Comparison of ENCODE assay signal across 7 mouse cellular contexts in the genomic region with DNA sequence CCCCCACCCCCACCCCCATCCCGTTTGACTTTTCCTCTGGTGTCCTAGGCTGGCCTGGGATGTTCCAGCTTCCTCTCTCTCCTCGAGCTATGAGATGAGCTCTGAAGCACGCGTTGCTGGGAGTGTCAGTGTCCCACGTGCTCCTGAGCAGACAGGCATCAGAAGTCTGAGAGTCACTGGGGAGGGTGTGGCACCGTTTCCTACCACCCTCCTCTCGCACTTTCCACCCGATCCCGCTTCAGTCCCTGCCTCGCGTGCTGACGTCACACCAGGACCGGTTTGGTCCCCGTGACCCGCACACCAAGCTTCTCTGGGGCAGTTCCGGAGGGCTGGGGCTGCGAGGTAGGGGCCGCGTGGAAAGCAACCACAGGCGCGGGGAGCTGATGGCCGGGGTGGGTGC. TPM values are rescaled to one million over a fixed set of nuclear protein-coding genes. Genes with fewer than 3 reads are reported as not detected.
DNase-seq lines count a peak whose midpoint lies in the region; ATAC-seq and TF ChIP-seq lines count a peak whose summit lies in the region.

No protein-coding gene starts in this region.

- peak overlapping the region; percentile 55 for H3K4me2 ChIP-seq in embryonic facial prominence, embryonic 15.5 days (replicated peaks)
- peak overlapping the region; percentile 51 for H3K4me2 ChIP-seq in lung, postnatal 0 days (replicated peaks; ENCODE audit: low read depth, low read length)
- H3K4me2 ChIP-seq in neural tube, embryonic 15.5 days: peak overlapping the region; percentile 59

- H3K4me3 ChIP-seq in embryonic facial prominence, embryonic 15.5 days (replicated peaks): peak overlapping the region; percentile 39
- peak overlapping the region; percentile 23 for H3K4me3 ChIP-seq in lung, postnatal 0 days (ENCODE audit: low read depth, low read length)
- H3K4me3 ChIP-seq in neural tube, embryonic 15.5 days (replicated peaks): peak overlapping the region; percentile 30

- H3K9me3 ChIP-seq in embryonic facial prominence, embryonic 15.5 days (replicated peaks): no peaks in the 10 kb centered on the region
- no peaks in the 10 kb centered on the region for H3K9me3 ChIP-seq in lung, postnatal 0 days (ENCODE audit: low read length)
- H3K9me3 ChIP-seq in neural tube, embryonic 15.5 days (replicated peaks): no peaks in the 10 kb centered on the region

- no peak for TF ChIP-seq EP300 in lung, postnatal 0 days (IDR thresholded peaks at IDR 0.05)

- H3K36me3 ChIP-seq in embryonic facial prominence, embryonic 15.5 days: no peaks in the 10 kb centered on the region
- H3K36me3 ChIP-seq in lung, postnatal 0 days (ENCODE audit: insufficient read depth, low read length): no peaks in the 10 kb centered on the region
- no peaks in the 10 kb centered on the region for H3K36me3 ChIP-seq in neural tube, embryonic 15.5 days

- peak; percentile 33 for DNase-seq in urinary bladder, postnatal 14 days (ENCODE audit: low spot score)
- DNase-seq in urinary bladder, adult 2 months (ENCODE audit: low spot score): no peak
- DNase-seq in induced T-regulatory cell, adult 2 months (ENCODE audit: low read depth): peak; percentile 65
- DNase-seq in lung, postnatal 0 days (ENCODE audit: low spot score): peak; percentile 74
- no peak for DNase-seq in adipocyte (ENCODE audit: low spot score)

- ATAC-seq in embryonic facial prominence, embryonic 15.5 days (ENCODE audit: insufficient number of reproducible peaks, low FRiP score, low TSS enrichment, low read depth): no peak
- peak; percentile 78 for ATAC-seq in lung, postnatal 0 days
- 0 out of 2 replicates have a peak, but pooled peaks have one; percentile 29 for ATAC-seq in neural tube, embryonic 15.5 days (ENCODE audit: low FRiP score)

- peaks cover 9% of the 10 kb centered on the region for H3K4me1 ChIP-seq in embryonic facial prominence, embryonic 15.5 days
- peaks cover 5% of the 10 kb centered on the region; the same call in 1 of the 2 replicates for H3K4me1 ChIP-seq in lung, postnatal 0 days (ENCODE audit: insufficient read depth, low read depth, low read length)
- H3K4me1 ChIP-seq in neural tube, embryonic 15.5 days: peaks cover 10% of the 10 kb centered on the region

- peaks cover 21% of the 10 kb centered on the region for H3K27me3 ChIP-seq in embryonic facial prominence, embryonic 15.5 days
- 0 out of 2 replicates have a peak, but pooled peaks cover 8% of the 10 kb centered on the region for H3K27me3 ChIP-seq in lung, postnatal 0 days (replicated peaks; ENCODE audit: insufficient read depth, low read length)
- H3K27me3 ChIP-seq in neural tube, embryonic 15.5 days (replicated peaks): peaks cover 30% of the 10 kb centered on the region

- H3K9ac ChIP-seq in embryonic facial prominence, embryonic 15.5 days: no peak overlapping the region
- H3K9ac ChIP-seq in lung, postnatal 0 days (replicated peaks; ENCODE audit: low read depth): no peak overlapping the region
- H3K9ac ChIP-seq in neural tube, embryonic 15.5 days (replicated peaks): peak overlapping the region; percentile 11; the same call in 1 of the 2 replicates

- 1% methylated on average over 22 of the region's 22 CpGs for whole genome bisulfite sequencing in embryonic facial prominence, embryonic 15.5 days
- WGBS in lung, postnatal 0 days: 2% methylated on average over 22 of the region's 22 CpGs
- 1% methylated on average over 22 of the region's 22 CpGs for WGBS in neural tube, embryonic 15.5 days

- no peak overlapping the region for H3K27ac ChIP-seq in embryonic facial prominence, embryonic 15.5 days (replicated peaks)
- no peak overlapping the region for H3K27ac ChIP-seq in lung, postnatal 0 days (ENCODE audit: low read length)
- H3K27ac ChIP-seq in neural tube, embryonic 15.5 days (replicated peaks): no peak overlapping the region

- no peak for TF ChIP-seq CTCF in lung, postnatal 0 days (IDR thresholded peaks at IDR 0.05)

RNA-seq across cellular contexts. Expression of a gene that starts 11.4 kb away (rescaled TPM):
- polyA plus RNA-seq in urinary bladder, adult 2 months (2012; rRNA removed): 1.2 TPM in 2 replicates
- 0.79 and 1.5 TPM in 2 replicates for polyA plus RNA-seq in embryonic facial prominence, embryonic 15.5 days (2015; fragmentation: Nextera tagmentation; extraction: Ambion mirVana)
- 2.7 and 3.3 TPM in 2 replicates for polyA plus RNA-seq in lung, postnatal 0 days (2015; fragmentation: Nextera tagmentation; extraction: Ambion mirVana)
- polyA plus RNA-seq in neural tube, embryonic 15.5 days (2015; fragmentation: Nextera tagmentation; extraction: Ambion mirVana): 3.5 and 3.8 TPM in 2 replicates

RNA-seq across cellular contexts. Expression of a gene that starts 30.5 kb away (rescaled TPM):
- polyA plus RNA-seq in urinary bladder, adult 2 months (2012; rRNA removed): 14.5 and 14.8 TPM in 2 replicates
- polyA plus RNA-seq in embryonic facial prominence, embryonic 15.5 days (2015; fragmentation: Nextera tagmentation; extraction: Ambion mirVana): 24.2 and 26.0 TPM in 2 replicates
- 15.2 and 16.1 TPM in 2 replicates for polyA plus RNA-seq in lung, postnatal 0 days (2015; fragmentation: Nextera tagmentation; extraction: Ambion mirVana)
- polyA plus RNA-seq in neural tube, embryonic 15.5 days (2015; fragmentation: Nextera tagmentation; extraction: Ambion mirVana): 25.9 and 26.9 TPM in 2 replicates

RNA-seq across cellular contexts. Expression of a gene that starts 33.1 kb away (rescaled TPM):
- polyA plus RNA-seq in urinary bladder, adult 2 months (2012; rRNA removed): 21.0 and 24.3 TPM in 2 replicates
- 24.6 and 28.2 TPM in 2 replicates for polyA plus RNA-seq in embryonic facial prominence, embryonic 15.5 days (2015; fragmentation: Nextera tagmentation; extraction: Ambion mirVana)
- polyA plus RNA-seq in lung, postnatal 0 days (2015; fragmentation: Nextera tagmentation; extraction: Ambion mirVana): 10.3 and 11.0 TPM in 2 replicates
- polyA plus RNA-seq in neural tube, embryonic 15.5 days (2015; fragmentation: Nextera tagmentation; extraction: Ambion mirVana): 25.5 and 26.2 TPM in 2 replicates

Comparison
In these comparisons a context has a peak if more than half of its experiments do, and no peak if none do; other contexts are left out.
1. DNase-seq: peak in urinary bladder, postnatal 14 days (single experiment), induced T-regulatory cell, adult 2 months (single experiment) and lung, postnatal 0 days (single experiment); none in urinary bladder, adult 2 months (single experiment) and adipocyte (single experiment).
2. Peak in every context shown above with its lines, with median percentiles within 50 percentile points of each other: H3K4me2 ChIP-seq and H3K4me3 ChIP-seq.